Mouse (Mus musculus): ENCODE measurements at regions not wholly inside any gene's neighbourhood (a gene's known extent, or its start where the extent isn't known, plus 50 kb on each side); places are given as distances from the start of the nearest gene placed in this dataset.

DNA sequence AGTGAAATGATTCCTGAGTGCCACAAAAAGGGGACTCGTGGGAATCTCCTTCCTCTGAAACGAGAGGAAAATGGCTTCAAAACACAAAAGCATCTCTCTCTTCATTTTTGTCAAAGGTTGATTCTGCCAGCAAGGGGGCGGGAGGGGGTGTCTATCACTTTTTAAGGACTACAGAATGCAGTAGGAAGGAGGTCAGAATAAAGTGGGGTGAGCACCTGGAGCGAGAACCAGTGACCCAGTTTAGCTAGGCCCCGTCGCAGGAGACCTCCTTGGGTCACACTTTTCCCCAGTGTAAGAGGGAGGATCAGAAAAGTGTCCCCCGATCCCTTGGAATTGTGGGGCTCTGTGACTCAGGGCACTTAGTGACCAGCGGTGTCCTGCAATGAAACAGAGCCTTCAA, 133.1 kb downstream of the Tgfb2 start:
- DNase-seq (ENCODE audit: low read depth, low spot score) = no peak

DNA sequence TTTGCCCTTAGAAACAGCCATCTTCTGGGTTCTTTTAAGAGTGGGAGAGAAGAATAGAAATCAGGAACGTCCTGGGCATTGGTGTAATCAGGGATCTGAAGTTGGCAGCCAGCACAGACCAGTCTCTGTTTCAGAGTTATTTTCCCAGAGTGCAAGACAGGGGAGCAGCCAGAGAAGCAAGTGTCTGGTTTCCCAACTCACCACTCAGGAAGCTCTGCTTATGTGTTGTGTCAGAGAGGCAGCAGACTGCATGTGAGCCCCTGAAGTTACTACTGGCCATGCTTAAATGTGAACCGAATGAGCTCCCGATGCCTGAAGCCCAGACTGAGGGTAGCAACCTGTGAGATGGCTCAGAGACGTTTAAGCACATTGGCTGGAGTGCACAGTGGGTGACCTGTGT, 133.7 kb downstream of the Tgfb2 start:
- DNase-seq (ENCODE audit: low read depth, low spot score) = no peak

DNA sequence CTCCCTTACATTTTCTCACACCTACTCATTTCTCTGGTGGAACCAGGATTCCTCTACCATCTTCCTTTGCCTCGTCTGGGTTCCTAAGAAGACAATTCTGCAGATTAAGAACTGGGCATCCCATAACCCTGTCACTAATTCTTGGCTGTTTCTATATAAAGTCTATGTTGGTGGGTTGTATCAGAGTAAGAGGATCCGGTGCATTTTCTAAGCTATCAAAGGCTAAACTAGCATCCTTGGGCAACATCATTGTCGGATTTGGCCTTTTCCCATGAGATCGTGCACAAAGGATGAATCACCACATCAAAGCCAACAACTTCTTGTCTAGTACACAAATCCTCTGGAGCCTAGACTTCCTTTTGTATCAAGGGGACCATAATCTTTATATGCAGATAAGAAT, 137.3 kb downstream of the Tgfb2 start:
- no peak for DNase-seq (ENCODE audit: low read depth, low spot score)

DNA sequence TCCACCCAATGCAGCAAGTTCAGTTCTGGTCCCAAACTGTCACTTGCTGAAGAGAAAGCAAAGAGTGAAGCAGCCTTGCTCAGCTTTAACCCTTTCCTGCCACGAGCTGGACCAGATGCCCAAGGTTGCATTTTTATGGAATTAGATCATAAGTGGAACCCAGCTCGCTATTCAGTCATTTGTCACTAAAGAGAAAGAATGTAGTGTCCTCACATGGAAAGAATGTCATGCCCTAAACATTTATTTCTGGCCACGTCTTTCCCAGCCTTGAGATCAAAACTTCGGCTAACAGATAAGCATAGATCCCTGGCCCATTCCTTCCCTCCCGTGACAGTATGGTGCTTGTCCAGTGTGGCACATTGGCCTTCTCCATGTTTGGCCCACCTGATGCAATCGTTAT, 137.7 kb downstream of the Tgfb2 start:
- no peak for DNase-seq (ENCODE audit: low read depth, low spot score)

DNA sequence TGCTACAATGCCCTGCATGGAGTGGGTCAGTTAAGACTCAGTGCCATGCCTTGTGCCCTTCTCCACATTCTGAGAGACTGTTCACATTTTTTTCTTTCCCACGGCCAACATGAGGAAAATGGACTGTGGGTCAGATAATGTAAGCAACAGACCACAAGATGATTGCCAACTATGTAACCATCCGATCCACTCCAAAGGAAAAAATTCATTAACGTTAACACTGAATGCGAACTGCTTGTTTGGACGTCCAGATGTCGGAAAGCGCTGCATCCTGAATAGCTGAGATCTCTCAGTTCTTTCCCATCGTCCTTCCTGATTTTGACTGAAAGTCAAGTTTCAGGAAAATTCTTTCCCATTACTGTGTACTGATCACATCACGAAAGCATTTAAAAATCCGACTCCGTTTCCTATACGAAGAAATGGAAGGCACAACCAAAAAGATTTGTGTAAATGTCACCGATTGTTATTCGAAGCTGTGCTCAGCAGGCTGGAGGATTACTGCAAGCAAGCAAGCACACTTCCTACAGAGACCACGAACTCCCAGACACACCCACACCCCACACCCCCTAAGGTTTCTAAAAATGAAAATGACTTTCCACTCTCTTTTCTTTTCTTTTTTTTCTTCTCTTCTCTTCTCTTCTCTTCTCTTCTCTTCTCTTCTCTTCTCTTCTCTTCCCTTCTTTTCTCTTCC, 138.5 kb downstream of the Tgfb2 start:
- DNase-seq (ENCODE audit: low read depth, low spot score) = no peak

DNA sequence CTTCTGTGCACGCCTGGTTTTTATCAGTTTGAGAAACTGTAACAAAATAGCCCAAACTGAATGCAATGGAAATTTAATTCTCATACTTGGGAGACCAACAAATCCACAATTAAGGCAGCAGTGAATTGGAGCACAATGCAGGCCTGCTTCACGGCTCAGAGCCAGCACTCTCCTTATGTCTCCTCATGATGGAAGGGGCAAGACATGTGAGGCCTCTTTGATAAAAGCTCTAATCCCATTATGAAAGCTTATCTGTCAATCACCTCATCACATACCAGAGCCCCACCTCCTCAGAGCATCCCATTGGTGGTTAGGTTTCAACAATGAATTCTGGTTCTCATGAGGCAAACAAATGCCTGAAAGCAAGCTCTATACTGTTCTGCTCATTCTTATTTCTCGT, 143.8 kb downstream of the Tgfb2 start:
- DNase-seq (ENCODE audit: low read depth, low spot score) = no peak

DNA sequence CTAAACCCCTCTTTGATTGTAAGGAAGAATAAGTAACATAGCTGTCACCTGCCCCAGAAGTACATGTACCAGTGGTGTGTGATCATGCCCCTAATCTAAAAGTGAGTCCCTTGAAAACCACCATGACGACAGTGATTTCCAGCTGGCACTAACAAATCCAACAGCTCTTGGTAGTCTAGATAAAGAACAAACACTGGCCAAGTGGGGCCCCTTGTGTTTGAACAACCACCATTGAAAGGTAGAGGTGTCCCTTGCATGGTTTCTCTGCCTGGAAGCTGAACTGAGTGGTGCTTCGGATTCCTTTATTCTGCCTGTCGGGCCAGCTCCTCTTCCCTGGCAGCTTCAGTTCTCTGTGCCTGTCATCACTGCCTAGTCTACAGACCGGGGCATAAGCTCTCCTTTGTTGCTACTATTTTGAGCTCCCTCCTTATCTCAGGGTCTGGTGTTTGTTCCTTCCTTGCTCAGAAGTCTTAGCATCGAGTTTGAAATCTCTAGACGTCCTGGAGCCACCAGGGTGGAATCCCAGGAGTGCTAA, 150.3 kb downstream of the Tgfb2 start:
- no peak for DNase-seq (ENCODE audit: low read depth, low spot score)

DNA sequence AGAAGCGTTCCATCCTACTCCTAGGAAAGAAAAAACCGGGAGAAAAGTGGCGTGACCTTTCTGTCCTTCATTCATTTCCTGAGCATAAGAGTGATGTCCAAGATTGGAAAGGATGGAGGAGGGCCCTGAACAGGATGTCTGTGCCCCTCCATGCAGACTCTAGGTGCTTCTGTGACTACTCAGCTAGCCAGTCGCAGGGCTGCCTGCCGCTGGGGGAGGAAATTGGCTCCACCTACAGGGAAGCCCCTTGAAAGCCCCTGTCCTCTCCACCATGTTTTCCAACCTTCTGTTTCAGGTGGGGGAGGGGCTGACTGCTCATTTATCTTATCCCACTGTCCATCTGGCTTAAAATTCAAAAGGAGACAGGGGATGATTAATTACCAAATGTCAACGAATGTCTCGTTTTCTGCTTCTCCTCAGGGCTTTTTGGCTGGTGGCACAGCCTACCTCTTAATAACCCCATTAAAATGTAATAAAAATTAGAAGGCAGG, 151.2 kb downstream of the Tgfb2 start:
- DNase-seq (ENCODE audit: low read depth, low spot score) = no peak

DNA sequence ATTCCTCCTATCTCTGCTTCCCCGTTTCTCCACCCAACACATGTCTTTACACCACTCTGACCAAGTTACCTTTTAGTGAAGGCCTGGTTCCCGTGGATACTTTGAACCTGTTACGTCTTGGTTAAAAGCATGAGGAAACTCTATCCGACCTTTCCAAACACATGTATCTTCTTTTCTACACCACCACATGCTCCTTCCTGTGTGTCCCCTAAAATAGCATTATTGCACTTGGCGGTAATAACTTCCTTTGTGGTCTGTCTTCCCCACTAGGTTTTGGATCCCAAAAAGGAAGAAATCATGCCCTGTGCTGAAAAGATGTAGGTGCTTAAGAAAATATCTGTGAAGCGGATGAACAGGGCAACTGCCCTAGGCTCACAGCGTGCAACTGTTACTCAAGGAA, 153.1 kb downstream of the Tgfb2 start:
- no peak for DNase-seq (ENCODE audit: low read depth, low spot score)

DNA sequence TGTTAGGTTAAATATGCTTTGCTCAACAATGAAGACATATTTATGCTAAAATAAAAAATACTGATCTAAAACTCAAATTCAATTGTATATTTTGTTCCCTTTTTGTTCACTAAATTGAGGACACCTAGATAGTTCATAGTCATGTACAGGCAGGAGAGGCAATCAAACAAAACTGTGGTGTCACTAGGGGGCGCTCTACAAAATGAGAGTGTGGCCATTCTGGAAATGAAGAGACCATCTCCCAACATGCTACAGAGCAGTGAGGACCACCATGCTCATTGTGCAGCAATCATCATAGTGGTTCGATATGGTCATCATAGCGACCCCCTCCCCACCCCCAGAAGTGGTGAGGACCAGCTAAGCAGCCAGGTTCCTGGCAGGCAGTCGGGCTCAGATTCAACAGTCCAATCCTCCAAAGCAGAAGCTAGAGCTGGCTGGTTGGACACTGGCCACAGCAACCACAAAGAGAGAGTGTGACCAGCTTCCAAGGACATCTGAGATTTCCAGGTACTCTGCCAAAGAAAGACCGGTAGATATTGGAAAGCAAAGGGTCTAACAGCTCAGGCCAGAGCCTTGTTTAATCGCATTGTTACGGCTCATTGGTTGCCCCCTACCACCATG, 155.4 kb downstream of the Tgfb2 start:
- DNase-seq (ENCODE audit: low read depth, low spot score) = no peak

DNA sequence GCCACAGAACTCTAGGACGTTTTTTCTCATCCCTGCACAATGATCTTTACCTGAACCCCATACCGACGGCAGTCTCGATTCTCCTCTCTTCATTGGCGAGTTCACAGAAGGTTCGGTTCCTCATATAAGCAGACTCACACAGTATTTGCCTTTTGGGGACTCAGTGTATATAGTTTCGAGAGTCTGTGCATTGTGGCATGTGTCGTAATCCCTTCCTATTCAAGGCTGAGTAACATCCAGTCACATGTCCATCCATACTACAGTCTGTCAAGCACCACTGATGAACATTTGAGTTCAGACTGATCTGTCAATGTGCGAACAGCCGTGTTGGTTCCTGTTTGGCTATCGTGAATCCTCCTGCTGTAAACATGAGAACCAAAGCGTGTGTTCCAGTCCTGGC, 156.6 kb downstream of the Tgfb2 start:
- DNase-seq (ENCODE audit: low read depth, low spot score) = no peak

DNA sequence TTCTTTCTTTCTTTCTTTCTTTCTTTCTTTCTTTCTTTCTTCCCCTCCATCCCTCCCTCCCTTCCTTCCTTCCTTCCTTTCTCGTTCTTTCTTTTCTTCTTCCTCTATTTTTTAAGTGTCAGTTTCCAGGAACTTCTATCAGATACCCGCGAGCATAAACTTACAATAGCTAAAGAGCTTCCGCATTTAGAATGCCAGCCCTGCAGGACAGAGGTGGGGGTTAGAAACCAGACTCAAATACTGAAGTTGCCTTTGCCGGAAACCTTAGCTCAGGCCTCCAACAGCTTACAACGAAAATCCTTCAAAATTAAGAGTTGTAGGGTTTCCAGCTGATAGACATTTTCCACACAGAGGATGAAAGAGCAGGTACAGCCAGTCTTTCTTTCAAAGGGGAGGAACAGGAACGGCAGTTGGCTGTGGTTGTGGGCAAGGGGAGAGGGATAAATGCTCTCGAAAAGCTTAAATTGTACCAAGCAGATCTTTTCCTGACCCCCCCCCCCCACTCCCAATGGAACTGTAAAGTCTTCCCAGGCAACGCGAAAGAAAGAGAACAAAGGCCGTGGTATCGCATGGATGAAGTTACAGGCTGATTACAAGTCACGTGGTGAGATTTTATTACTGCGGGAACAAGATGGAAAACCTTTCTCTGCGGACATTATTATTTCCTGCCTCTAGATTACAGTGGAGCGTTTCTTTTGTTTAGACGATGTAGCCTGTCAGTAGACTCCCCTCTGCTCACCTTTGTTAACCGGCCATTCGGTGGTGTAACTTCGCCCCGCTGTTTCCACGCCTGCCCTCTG, 159.2 kb downstream of the Tgfb2 start:
- no peak for DNase-seq (ENCODE audit: low read depth, low spot score)

DNA sequence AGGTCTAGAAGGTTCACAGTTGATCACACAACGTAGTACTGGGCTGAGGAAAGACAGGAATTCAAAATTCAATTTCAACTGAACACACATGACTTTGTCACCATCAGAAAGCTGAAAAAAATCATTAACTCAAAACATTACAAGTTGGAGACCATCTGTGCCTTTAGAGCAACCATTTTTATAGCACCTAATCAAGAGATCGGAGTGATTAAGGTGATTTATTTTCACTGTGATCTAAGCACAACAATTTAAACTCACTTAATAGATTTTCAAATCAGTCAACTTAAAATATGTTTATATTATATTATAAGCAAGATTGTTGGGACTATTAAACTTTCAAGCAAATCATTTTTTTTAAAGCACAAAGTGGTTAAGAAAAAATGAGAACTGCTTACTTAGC, 165.7 kb downstream of the Tgfb2 start:
- no peak for DNase-seq (ENCODE audit: low read depth, low spot score)

DNA sequence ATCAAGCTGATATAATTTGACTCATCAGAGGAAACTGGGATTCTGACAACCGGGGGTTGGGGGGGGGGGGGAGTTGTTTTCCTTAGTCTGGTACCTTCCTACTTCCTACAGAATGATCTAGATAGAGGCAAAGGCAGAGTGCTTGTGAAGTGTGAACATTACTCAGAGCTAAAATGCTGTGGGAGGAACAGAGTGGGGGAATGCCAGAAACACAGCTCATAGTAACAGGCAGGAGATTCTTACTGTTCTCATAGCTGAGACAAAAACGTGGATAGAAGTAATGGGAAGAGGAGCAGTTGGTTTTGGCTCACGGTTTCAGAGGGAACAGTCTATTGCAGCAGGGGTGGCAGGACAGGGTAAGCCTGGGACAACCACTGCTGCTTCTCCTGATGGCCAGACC, 167.6 kb downstream of the Tgfb2 start:
- DNase-seq (ENCODE audit: low read depth, low spot score) = no peak

DNA sequence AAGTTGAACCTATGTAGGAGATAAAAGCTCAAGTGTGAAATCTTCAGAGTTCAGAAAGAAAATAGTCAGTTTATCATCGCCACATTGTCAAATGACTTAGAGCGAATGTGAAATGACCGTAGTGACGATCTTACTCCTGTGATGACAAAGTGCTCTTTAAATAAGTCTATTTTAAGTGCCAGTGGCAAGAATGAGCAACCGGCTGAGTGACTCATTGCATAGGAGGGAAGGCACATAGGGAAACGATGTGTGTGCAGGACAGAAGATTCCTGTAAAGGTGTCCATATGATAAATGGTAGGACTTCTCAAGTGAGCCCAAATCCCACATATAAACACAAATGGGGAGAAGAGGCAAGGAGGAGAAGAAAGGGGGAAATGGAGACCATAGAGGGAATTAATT, 189.8 kb downstream of the Tgfb2 start:
- DNase-seq (ENCODE audit: low read depth, low spot score) = no peak

DNA sequence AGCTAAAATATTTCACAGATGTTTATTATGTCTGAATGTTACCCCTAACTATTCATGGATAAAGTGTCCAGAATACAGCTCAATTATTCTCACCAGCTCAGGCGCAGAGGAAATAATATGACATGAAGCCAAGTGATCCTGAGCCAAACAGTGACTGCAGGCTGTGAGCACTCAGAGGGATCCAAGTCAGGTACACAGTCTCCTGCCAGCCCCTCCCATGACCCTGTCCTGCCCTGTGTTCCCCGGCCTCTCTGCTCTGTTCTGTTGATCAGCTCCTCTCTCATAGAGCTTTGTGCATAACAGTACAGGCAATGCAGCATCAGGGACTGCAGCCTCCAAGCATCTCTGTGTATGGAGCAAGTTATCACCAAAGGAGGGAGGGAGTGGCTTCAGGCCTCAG, 190.7 kb downstream of the Tgfb2 start:
- no peak for DNase-seq (ENCODE audit: low read depth, low spot score)

DNA sequence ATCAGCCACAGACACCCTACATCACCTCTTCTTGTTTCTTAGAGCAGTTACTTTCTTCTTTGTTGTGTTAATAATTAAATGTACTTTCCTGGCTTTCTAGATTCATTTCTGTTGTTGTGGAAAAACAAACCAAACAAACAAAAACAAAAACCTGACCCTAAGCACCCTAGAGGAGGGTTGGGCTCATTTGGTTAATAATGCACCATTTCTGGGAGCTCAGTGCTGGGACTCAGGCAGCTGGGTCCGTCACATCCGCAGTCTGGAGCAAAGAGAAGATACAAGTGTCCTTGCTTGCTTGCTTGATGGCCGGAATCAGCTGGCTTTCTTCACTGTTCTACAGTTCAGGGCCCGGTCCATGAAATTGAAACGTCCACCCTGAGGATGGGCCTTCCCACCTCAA, 191.9 kb downstream of the Tgfb2 start:
- no peak for DNase-seq (ENCODE audit: low read depth, low spot score)

DNA sequence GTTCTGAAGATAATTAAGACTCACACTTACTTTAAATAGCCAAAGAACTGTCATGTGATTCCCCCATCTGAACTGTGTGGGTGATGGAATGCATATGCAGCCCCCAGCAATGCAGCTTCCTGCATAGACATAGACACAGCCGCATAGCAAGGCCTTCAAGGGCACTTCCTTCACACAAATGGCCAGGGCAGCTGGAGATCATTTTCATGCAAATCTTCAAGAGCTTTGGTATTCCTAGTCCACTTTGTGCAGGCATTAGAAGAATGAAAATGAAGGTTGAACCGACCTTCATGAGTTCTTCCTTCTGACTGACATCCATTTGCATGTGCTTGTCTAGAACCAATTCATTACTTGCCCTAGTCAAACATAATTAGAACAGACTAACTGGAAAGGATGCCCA, 195.3 kb downstream of the Tgfb2 start:
- no peak for DNase-seq (ENCODE audit: low read depth, low spot score)

DNA sequence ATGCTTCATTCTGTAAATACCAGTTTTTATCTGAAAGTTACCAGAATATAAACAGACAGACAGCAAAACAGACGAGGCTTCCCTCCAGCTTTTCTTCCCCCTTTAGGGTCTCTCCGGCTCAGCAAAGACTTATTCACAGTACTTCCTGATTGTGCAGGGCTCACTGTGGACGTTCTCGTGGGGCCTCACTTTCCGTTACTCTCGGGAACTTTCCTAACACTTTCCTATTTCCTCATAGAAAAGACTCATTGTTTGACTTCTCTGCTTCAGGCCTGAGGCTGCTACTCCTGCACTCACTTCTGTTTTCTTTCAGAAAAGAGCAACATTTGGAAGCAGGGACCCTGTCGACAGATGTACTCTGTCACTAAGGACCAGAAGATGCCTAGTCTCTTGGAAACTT, 197.4 kb downstream of the Tgfb2 start:
- DNase-seq (ENCODE audit: low read depth, low spot score) = no peak

DNA sequence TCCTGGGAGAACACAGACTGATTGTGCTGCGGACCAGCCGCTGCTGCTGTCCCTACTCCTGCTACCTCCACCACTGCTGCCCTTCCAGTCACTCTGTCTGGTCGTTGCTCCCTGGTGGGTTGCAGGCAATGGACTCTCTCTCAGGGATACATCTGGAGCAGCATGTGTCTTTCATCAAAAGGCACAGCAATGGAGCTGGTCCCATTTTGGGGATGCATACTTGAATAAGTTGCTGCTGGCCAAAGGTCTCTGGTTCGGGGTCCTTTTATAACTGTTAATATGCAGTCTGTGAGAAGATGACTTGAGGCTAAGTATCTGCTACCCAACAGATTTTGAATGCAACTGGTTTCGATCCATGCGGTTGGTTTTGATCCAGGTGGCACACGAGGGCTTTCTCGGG, 197.8 kb downstream of the Tgfb2 start:
- no peak for DNase-seq (ENCODE audit: low read depth, low spot score)

DNA sequence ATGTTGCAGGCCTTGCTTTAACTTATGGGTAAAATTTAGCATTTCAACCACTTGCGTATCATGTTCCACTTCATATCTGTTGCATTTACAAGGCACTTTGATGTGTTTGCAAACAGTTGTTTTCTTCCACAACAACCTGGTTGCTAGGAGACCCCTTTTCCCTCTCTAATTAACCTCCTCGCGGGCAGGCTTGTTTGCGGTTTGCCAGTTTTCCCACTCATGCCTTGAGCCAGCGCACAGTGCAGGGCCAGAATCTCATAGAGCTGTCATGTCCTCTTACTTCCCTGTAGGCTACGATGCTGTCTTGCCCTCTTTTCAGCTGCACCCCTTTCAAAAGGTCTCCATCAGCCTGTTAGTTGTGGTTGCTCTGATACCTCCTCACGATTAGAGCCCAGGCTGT, 199.3 kb downstream of the Tgfb2 start:
- no peak for DNase-seq (ENCODE audit: low read depth, low spot score)

DNA sequence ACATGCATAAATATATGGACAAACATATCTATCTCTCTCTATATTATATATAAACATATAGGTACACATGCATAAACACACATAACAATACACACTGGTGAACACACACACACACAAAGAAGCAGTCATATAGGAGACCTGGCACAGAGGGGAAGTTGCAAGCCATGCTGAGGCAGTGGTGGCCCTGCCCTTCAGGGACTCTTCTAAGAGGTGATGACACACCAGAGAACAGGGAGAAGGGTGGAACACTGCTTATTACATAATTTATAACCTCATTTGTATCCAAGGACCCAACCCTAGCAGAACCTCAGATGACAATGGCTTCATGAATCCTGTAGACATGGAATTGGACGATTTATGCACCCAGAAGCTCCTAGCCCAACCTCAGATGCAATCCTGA, 199.9 kb downstream of the Tgfb2 start:
- no peak for DNase-seq (ENCODE audit: low read depth, low spot score)
